Mouse (Mus musculus): ENCODE results near the gene Cass4.

GRCm38 (mm10) chr2:172393391-172394051 is at the start of gene Cass4:
- no peak for TF ChIP-seq EP300 (IDR thresholded peaks at IDR 0.05; ENCODE audit: low read depth in 1 of 2, low read length in 2 of 2)
- TF ChIP-seq CTCF (IDR thresholded peaks at IDR 0.05 in 2 of 3, conservative IDR thresholded peaks at IDR 0.05 in 1 of 3; ENCODE audit: control insufficient read depth in 1 of 3, insufficient read depth in 1 of 3, low read depth in 2 of 3, low read length in 3 of 3, poor library complexity in 1 of 3, severe bottlenecking in 1 of 3), result no peak
- no peak for TF ChIP-seq USF2 (IDR thresholded peaks at IDR 0.05; ENCODE audit: borderline replicate concordance in 1 of 2, insufficient read depth in 1 of 2, low read depth in 1 of 2, low read length in 2 of 2)
- TF ChIP-seq JUND (IDR thresholded peaks at IDR 0.05; ENCODE audit: low read depth, low read length), result no peak
- no peak for TF ChIP-seq MYB (IDR thresholded peaks at IDR 0.05; ENCODE audit: low read depth, low read length)
- no peak for TF ChIP-seq SMC3 (IDR thresholded peaks at IDR 0.05; ENCODE audit: low read depth, low read length)

Measured in MEL (cell line).